Mouse (Mus musculus): ENCODE measurements around the gene Unc13d. TPM values are rescaled to one million over a fixed set of nuclear protein-coding genes. Genes with fewer than 3 reads are reported as not detected.

Gene Unc13d
- total and polyA plus RNA-seq, 3 experiments, result 8.9 to 15.7 (median 14.0) TPM

- no peak overlapping the region for H3K9ac ChIP-seq (ENCODE audit: insufficient read depth, low read depth)
- no peaks in the 10 kb centered on the region for H3K27me3 ChIP-seq (replicated peaks)
- H3K4me1 ChIP-seq (ENCODE audit: control insufficient read depth in 1 of 2, insufficient read depth in 2 of 2), result peaks cover 2 to 29% of the 10 kb centered on the region in 2 experiments; a peak in 3 of 4 replicates
- no peaks in the 10 kb centered on the region for H3K9me3 ChIP-seq (replicated peaks; ENCODE audit: low read length)
- dilution Hi-C loops (cut with MboI; ENCODE audit: extremely low pct_ligation_motif_present, extremely low pct_unique_long_range_greater_than_20kb, low sequenced_read_pairs), result no loop called here
- H3K4me3 ChIP-seq (replicated peaks in 1 of 3; ENCODE audit: low read depth in 2 of 3, low read length in 2 of 3, poor library complexity in 1 of 3), result no peak overlapping the region
- H3K79me2 ChIP-seq (replicated peaks; ENCODE audit: control insufficient read depth, extremely low read depth, insufficient read depth, poor library complexity, severe bottlenecking), result no peaks in the 10 kb centered on the region; the same call in 1 of the 2 replicates
- H3K27ac ChIP-seq (ENCODE audit: insufficient read depth, low read depth), result no peak overlapping the region
- in situ Hi-C loops (cut with MboI; ENCODE audit: low pct_ligation_motif_present, low pct_unique_long_range_greater_than_20kb, low sequenced_read_pairs), result loop anchor here (25.0 kb wide), 1 partner anchor 406 kb away; the partner anchor contains the start of genes Gga3, Mif4gd and Mrps7
- H3K36me3 ChIP-seq (replicated peaks in 1 of 2; ENCODE audit: control insufficient read depth in 1 of 2, insufficient read depth in 1 of 2, low read length in 1 of 2), result peaks cover 12 to 19% of the 10 kb centered on the region in 2 experiments
- no peak for TF ChIP-seq MXI1 (IDR thresholded peaks at IDR 0.05; ENCODE audit: low read depth, low read length)
- peak; percentile 46; the same call in 1 of the 2 replicates for TF ChIP-seq IRF4 (IDR thresholded peaks at IDR 0.05; ENCODE audit: low read depth, low read length)
- no peak for TF ChIP-seq UBTF (IDR thresholded peaks at IDR 0.05; ENCODE audit: low read depth, low read length)
- no peak for TF ChIP-seq USF1 (IDR thresholded peaks at IDR 0.05; ENCODE audit: low read depth, low read length)
- no peak for TF ChIP-seq SIN3A (IDR thresholded peaks at IDR 0.05; ENCODE audit: low read length)
- TF ChIP-seq KAT2A (IDR thresholded peaks at IDR 0.05; ENCODE audit: insufficient replicate concordance, low read length), result no peak
- no peak for TF ChIP-seq CHD2 (IDR thresholded peaks at IDR 0.05; ENCODE audit: low read length)
- peak; percentile 95 for TF ChIP-seq RAD21 (IDR thresholded peaks at IDR 0.05; ENCODE audit: low read depth, low read length)
- TF ChIP-seq CTCF (conservative IDR thresholded peaks at IDR 0.05 in 1 of 2, IDR thresholded peaks at IDR 0.05 in 1 of 2; ENCODE audit: low read depth in 2 of 2, low read length in 2 of 2), result peak; percentile 62 to 96
- 0 out of 2 replicates have a peak, but pooled peaks have one; percentile 37 for TF ChIP-seq TCF12 (IDR thresholded peaks at IDR 0.05; ENCODE audit: low read depth, low read length)
- TF ChIP-seq MAX (IDR thresholded peaks at IDR 0.05; ENCODE audit: low read length), result peak; percentile 54; the same call in 1 of the 2 replicates
- no peak for TF ChIP-seq RCOR1 (conservative IDR thresholded peaks at IDR 0.05; ENCODE audit: low read depth, low read length)
- no peak for TF ChIP-seq ETS1 (conservative IDR thresholded peaks at IDR 0.05; ENCODE audit: low read depth, low read length)
- TF ChIP-seq JUN (IDR thresholded peaks at IDR 0.05; ENCODE audit: insufficient read depth, low read depth, low read length), result no peak
- no peak for TF ChIP-seq NELFE (IDR thresholded peaks at IDR 0.05; ENCODE audit: low read depth, low read length)
- TF ChIP-seq POLR2A (IDR thresholded peaks at IDR 0.05; ENCODE audit: low read depth, low read length), result peak; percentile 22; the same call in 1 of the 2 replicates
- peak; percentile 63; the same call in 1 of the 2 replicates for TF ChIP-seq MYC (IDR thresholded peaks at IDR 0.05; ENCODE audit: low read depth, low read length)
- peak; percentile 28; the same call in 1 of the 2 replicates for TF ChIP-seq ELF1 (IDR thresholded peaks at IDR 0.05; ENCODE audit: low read depth, low read length)
- TF ChIP-seq ZNF384 (IDR thresholded peaks at IDR 0.05; ENCODE audit: low read depth, low read length), result no peak
- no peak for TF ChIP-seq GABPA (IDR thresholded peaks at IDR 0.05; ENCODE audit: insufficient replicate concordance, low read depth, low read length)
- TF ChIP-seq BHLHE40 (IDR thresholded peaks at IDR 0.05; ENCODE audit: low read depth, low read length), result no peak
- peak; percentile 78 for TF ChIP-seq SMC3 (IDR thresholded peaks at IDR 0.05; ENCODE audit: low read depth, low read length)
- TF ChIP-seq EP300 (IDR thresholded peaks at IDR 0.05; ENCODE audit: low read length), result no peak
- TF ChIP-seq TBP (conservative IDR thresholded peaks at IDR 0.05; ENCODE audit: low read depth, low read length), result no peak
- no peak for TF ChIP-seq POLR2AphosphoS2 (IDR thresholded peaks at IDR 0.05; ENCODE audit: low read depth, low read length)
- TF ChIP-seq MAZ (IDR thresholded peaks at IDR 0.05; ENCODE audit: low read depth, low read length), result no peak
- TF ChIP-seq CHD1 (IDR thresholded peaks at IDR 0.05; ENCODE audit: low read depth, low read length), result no peak
- peak; percentile 77 for TF ChIP-seq ZKSCAN1 (IDR thresholded peaks at IDR 0.05; ENCODE audit: borderline replicate concordance, low read depth, low read length)
- TF ChIP-seq HCFC1 (IDR thresholded peaks at IDR 0.05; ENCODE audit: low read depth, low read length), result no peak
- no peak for TF ChIP-seq JUND (conservative IDR thresholded peaks at IDR 0.05; ENCODE audit: low read depth, low read length)
- TF ChIP-seq MEF2A (IDR thresholded peaks at IDR 0.05; ENCODE audit: borderline replicate concordance, low read depth, low read length), result no peak
- TF ChIP-seq ZC3H11A (IDR thresholded peaks at IDR 0.05; ENCODE audit: low read depth, low read length), result no peak
- 0 out of 2 replicates have a peak, but pooled peaks have one; percentile 25 for TF ChIP-seq NRF1 (IDR thresholded peaks at IDR 0.05; ENCODE audit: low read depth, low read length)
- no peak overlapping the region for H3K4me2 ChIP-seq (ENCODE audit: insufficient read depth, low read depth, poor library complexity, severe bottlenecking)
- DNase-seq (ENCODE audit: extremely low read depth), result peak; percentile 74
These were observed 59.7 kb downstream of the Unc13d start for GRCm38 (mm10) chr11:116018106-116018505.
